Comparison of ENCODE assay signal across 8 mouse cellular contexts in genomic region chr10:80017361-80017760, GRCm38 (mm10). TPM values are rescaled to one million over a fixed set of nuclear protein-coding genes. Genes with fewer than 3 reads are reported as not detected.
DNase-seq lines count a peak whose midpoint lies in the region; ATAC-seq and TF ChIP-seq lines count a peak whose summit lies in the region.

No protein-coding gene starts in this region.

- H3K27me3 ChIP-seq in stomach, embryonic 16.5 days (ENCODE audit: control insufficient read depth, insufficient read depth, low read length) = peaks cover 16% of the 10 kb centered on the region
- H3K27me3 ChIP-seq in stomach, postnatal 0 days (ENCODE audit: control insufficient read depth, insufficient read depth, low read length) = no peaks in the 10 kb centered on the region
- no peaks in the 10 kb centered on the region for H3K27me3 ChIP-seq in megakaryocyte, embryonic 14.5 days (replicated peaks)

- DNase-seq in stomach, postnatal 0 days (ENCODE audit: low spot score) = no peak
- peak; percentile 97 for DNase-seq in induced T-regulatory cell, adult 2 months (ENCODE audit: low read depth)
- DNase-seq in thymus, postnatal 4 days = peak; percentile 95
- DNase-seq in kidney, postnatal 14 days = no peak
- DNase-seq in layer of hippocampus, postnatal 25 days (ENCODE audit: extremely low spot score in 1 of 2, low spot score in 1 of 2) = no peak

- no peaks in the 10 kb centered on the region for H3K36me3 ChIP-seq in stomach, embryonic 16.5 days (ENCODE audit: control insufficient read depth, insufficient read depth, low read length)
- H3K36me3 ChIP-seq in stomach, postnatal 0 days (ENCODE audit: control insufficient read depth, insufficient read depth, low read length) = no peaks in the 10 kb centered on the region
- peaks cover 90% of the 10 kb centered on the region for H3K36me3 ChIP-seq in megakaryocyte, embryonic 14.5 days (replicated peaks; ENCODE audit: low read length)

- no peak for TF ChIP-seq CTCF in stomach, postnatal 0 days (IDR thresholded peaks at IDR 0.05; ENCODE audit: low read depth)

- no peak overlapping the region for H3K4me2 ChIP-seq in stomach, embryonic 16.5 days (ENCODE audit: low read depth, low read length)
- H3K4me2 ChIP-seq in stomach, postnatal 0 days (replicated peaks; ENCODE audit: low read depth) = no peak overlapping the region

- H3K27ac ChIP-seq in stomach, embryonic 16.5 days (ENCODE audit: low read length) = no peak overlapping the region
- no peak overlapping the region for H3K27ac ChIP-seq in stomach, postnatal 0 days (replicated peaks)

- no peak for TF ChIP-seq EP300 in stomach, postnatal 0 days (optimal IDR thresholded peaks at IDR 0.05)

- no peak for ATAC-seq in stomach, embryonic 16.5 days (ENCODE audit: insufficient read depth, low FRiP score)
- no peak for ATAC-seq in stomach, postnatal 0 days (ENCODE audit: low FRiP score, low TSS enrichment)
- no peak for ATAC-seq in frontal cortex, adult (ENCODE audit: low TSS enrichment)

- no peaks in the 10 kb centered on the region for H3K9me3 ChIP-seq in stomach, embryonic 16.5 days (replicated peaks; ENCODE audit: control insufficient read depth, low read length)
- no peaks in the 10 kb centered on the region for H3K9me3 ChIP-seq in stomach, postnatal 0 days (ENCODE audit: control insufficient read depth, low read length)
- no peaks in the 10 kb centered on the region for H3K9me3 ChIP-seq in megakaryocyte, embryonic 14.5 days

- peak overlapping the region; percentile 27; the same call in 1 of the 2 replicates for H3K4me3 ChIP-seq in stomach, embryonic 16.5 days (replicated peaks; ENCODE audit: low read length)
- H3K4me3 ChIP-seq in stomach, postnatal 0 days (ENCODE audit: low read depth, low read length) = no peak overlapping the region
- H3K4me3 ChIP-seq in megakaryocyte, embryonic 14.5 days (replicated peaks) = peak overlapping the region; percentile 97

- H3K9ac ChIP-seq in stomach, embryonic 16.5 days (ENCODE audit: low read length) = no peak overlapping the region
- no peak overlapping the region for H3K9ac ChIP-seq in stomach, postnatal 0 days (ENCODE audit: low read length)

- peaks cover 17% of the 10 kb centered on the region for H3K4me1 ChIP-seq in stomach, embryonic 16.5 days (ENCODE audit: control insufficient read depth, insufficient read depth, low read length)
- 0 out of 2 replicates have a peak, but pooled peaks cover 3% of the 10 kb centered on the region for H3K4me1 ChIP-seq in stomach, postnatal 0 days (replicated peaks; ENCODE audit: control insufficient read depth, insufficient read depth)
- H3K4me1 ChIP-seq in megakaryocyte, embryonic 14.5 days = peaks cover 87% of the 10 kb centered on the region

- 54% methylated on average over 3 of the region's 3 CpGs for whole genome bisulfite sequencing in stomach, embryonic 16.5 days
- 67% methylated on average over 3 of the region's 3 CpGs for WGBS in stomach, postnatal 0 days

RNA-seq across cellular contexts. Expression of gene Arhgap45, which starts 0.9 kb away (rescaled TPM):
- 7.8 and 9.7 TPM in 2 replicates for polyA plus RNA-seq in stomach, embryonic 16.5 days (2015; fragmentation: Nextera tagmentation; extraction: Ambion mirVana)
- polyA plus RNA-seq in stomach, postnatal 0 days (2015; fragmentation: Nextera tagmentation; extraction: Ambion mirVana) = 2.0 TPM in 2 replicates
- polyA plus RNA-seq in megakaryocyte, embryonic 14.5 days (2012; ENCODE audit: insufficient read depth, low replicate concordance) = 375 and 477 TPM in 2 replicates
- 1 to 10 TPM; 3.3 to 4.3 TPM for total RNA-seq in layer of hippocampus, postnatal 25 days (2021)

RNA-seq across cellular contexts. Expression of gene Abca7, which starts 21.1 kb away (rescaled TPM):
- 6.3 and 7.4 TPM in 2 replicates for polyA plus RNA-seq in stomach, embryonic 16.5 days (2015; fragmentation: Nextera tagmentation; extraction: Ambion mirVana)
- 2.6 and 3.2 TPM in 2 replicates for polyA plus RNA-seq in stomach, postnatal 0 days (2015; fragmentation: Nextera tagmentation; extraction: Ambion mirVana)
- polyA plus RNA-seq in megakaryocyte, embryonic 14.5 days (2012; ENCODE audit: insufficient read depth, low replicate concordance) = 47.4 and 62.2 TPM in 2 replicates
- 10 to 100 TPM in 1 of 2 experiments, 1 to 10 TPM in 1; 9.6 to 10.2 TPM for total RNA-seq in layer of hippocampus, postnatal 25 days (2021)

RNA-seq across cellular contexts. Expression of gene Polr2e, which starts 22.2 kb away (rescaled TPM):
- polyA plus RNA-seq in stomach, embryonic 16.5 days (2015; fragmentation: Nextera tagmentation; extraction: Ambion mirVana) = 174 and 180 TPM in 2 replicates
- 121 and 122 TPM in 2 replicates for polyA plus RNA-seq in stomach, postnatal 0 days (2015; fragmentation: Nextera tagmentation; extraction: Ambion mirVana)
- polyA plus RNA-seq in megakaryocyte, embryonic 14.5 days (2012; ENCODE audit: insufficient read depth, low replicate concordance) = 147 and 260 TPM in 2 replicates
- 10 to 100 TPM; 86.6 to 91.0 TPM for total RNA-seq in layer of hippocampus, postnatal 25 days (2021)

RNA-seq across cellular contexts. Expression of gene Cnn2, which starts 29.0 kb away (rescaled TPM):
- 333 and 334 TPM in 2 replicates for polyA plus RNA-seq in stomach, embryonic 16.5 days (2015; fragmentation: Nextera tagmentation; extraction: Ambion mirVana)
- 236 and 245 TPM in 2 replicates for polyA plus RNA-seq in stomach, postnatal 0 days (2015; fragmentation: Nextera tagmentation; extraction: Ambion mirVana)
- polyA plus RNA-seq in megakaryocyte, embryonic 14.5 days (2012; ENCODE audit: insufficient read depth, low replicate concordance) = 1,011 and 1,303 TPM in 2 replicates
- total RNA-seq in layer of hippocampus, postnatal 25 days (2021) = 1 to 10 TPM; 5.8 to 6.0 TPM

RNA-seq across cellular contexts. Expression of gene Gpx4, which starts 29.6 kb away (rescaled TPM):
- 445 and 507 TPM in 2 replicates for polyA plus RNA-seq in stomach, embryonic 16.5 days (2015; fragmentation: Nextera tagmentation; extraction: Ambion mirVana)
- 435 and 445 TPM in 2 replicates for polyA plus RNA-seq in stomach, postnatal 0 days (2015; fragmentation: Nextera tagmentation; extraction: Ambion mirVana)
- polyA plus RNA-seq in megakaryocyte, embryonic 14.5 days (2012; ENCODE audit: insufficient read depth, low replicate concordance) = 3,942 and 9,172 TPM in 2 replicates
- 100 to 1,000 TPM; 486 to 515 TPM for total RNA-seq in layer of hippocampus, postnatal 25 days (2021)

Comparison
In these comparisons a context has a peak if more than half of its experiments do, and no peak if none do; other contexts are left out.
1. DNase-seq: peak in induced T-regulatory cell, adult 2 months (single experiment) and thymus, postnatal 4 days (single experiment); none in stomach, postnatal 0 days (single experiment), kidney, postnatal 14 days (single experiment) and layer of hippocampus, postnatal 25 days (0 of 2).
2. RNA of gene Arhgap45, which starts 0.9 kb away (polyA plus RNA-seq): 375 to 477 TPM in megakaryocyte, embryonic 14.5 days; 7.8 to 9.7 TPM in stomach, embryonic 16.5 days and 2.0 TPM in stomach, postnatal 0 days; every median in the first group is over 10 times any median in the second.